Mouse (Mus musculus): Measurements from ENCODE around the gene Os9.

GRCm38 (mm10) chr10:127050119-127050474, 70.8 kb downstream of the Os9 start:
- TF ChIP-seq CTCF (IDR thresholded peaks at IDR 0.05) (no peak), EP300 (IDR thresholded peaks at IDR 0.05; ENCODE audit: insufficient read depth, low read depth, low read length) (no peak)
